Mouse (Mus musculus) intestine, embryonic 16.5 days (tissue): ENCODE results near the gene Ykt6. TPM values are rescaled to one million over a fixed set of nuclear protein-coding genes. Genes with fewer than 3 reads are reported as not detected.
A peak's percentile ranks its signal among the peaks of the same experiment; 100 is the strongest.

Experiments used
- ATAC-seq: fragments of 200-750 bp; cut with Nextera tagmentation; 2 replicates; pipeline ENCODE4 v1.8.0; 2017; ENCODE audit warnings: moderate TSS enrichment, moderate library complexity
- H3K27ac ChIP-seq: fragments of 300-500 bp; sonication (generic); 2 replicates; pipeline ENCODE4 v1.5.1; 2014; ENCODE audit warnings: mild to moderate bottlenecking, low read length
- H3K27me3 ChIP-seq: fragments of 300-500 bp; sonication (generic); replicated peaks from 2 replicates; pipeline ENCODE4 v1.6.1; 2014; ENCODE audit warnings: low read length, control low read depth, mixed read lengths; ENCODE audit not compliant: control insufficient read depth, insufficient read depth
- H3K36me3 ChIP-seq: fragments of 300-500 bp; sonication (generic); 2 replicates; pipeline ENCODE4 v1.6.1; 2014; ENCODE audit warnings: low read length, control low read depth; ENCODE audit not compliant: control insufficient read depth, insufficient read depth
- H3K4me1 ChIP-seq: fragments of 300-500 bp; sonication (generic); 2 replicates; pipeline ENCODE4 v1.6.1; 2014; ENCODE audit warnings: low read length, control low read depth, mixed read lengths; ENCODE audit not compliant: control insufficient read depth, insufficient read depth
- H3K4me2 ChIP-seq: fragments of 300-500 bp; sonication (generic); 2 replicates; pipeline ENCODE4 v1.6.1; 2014; ENCODE audit warnings: low read depth, low read length, control low read depth
- H3K4me3 ChIP-seq: fragments of 300-500 bp; sonication (generic); 2 replicates; pipeline ENCODE4 v1.5.1; 2014; ENCODE audit warnings: mild to moderate bottlenecking, low read length
- H3K9ac ChIP-seq: fragments of 300-500 bp; sonication (generic); 2 replicates; pipeline ENCODE4 v1.6.1; 2014; ENCODE audit warnings: low read depth, low read length
- H3K9me3 ChIP-seq: fragments of 300-500 bp; sonication (generic); 2 replicates; pipeline ENCODE4 v1.6.1; 2016; ENCODE audit warnings: low read length, control low read depth; ENCODE audit not compliant: control insufficient read depth
- WGBS: fragments of 180-500 bp; shearing (Covaris S2); extraction: QIAGEN DNeasy Blood & Tissue Kit; methylation state at CpG from one replicate; pipeline ENCODE4 v1.1.7; 2014; 5-methylcytosine and 5-hydroxymethylcytosine counted together
- polyA plus RNA-seq: library from polyadenylated mRNA; unstranded; fragments of >200 nt; fragmentation: Nextera tagmentation; extraction: Ambion mirVana; gene quantifications from 2 replicates; pipeline ENCODE4 v1.2.1, GENCODE M21; 2015

Gene Ykt6
- polyA plus RNA-seq, 1 experiment from 2014 or later: 58.6 TPM

DNA sequence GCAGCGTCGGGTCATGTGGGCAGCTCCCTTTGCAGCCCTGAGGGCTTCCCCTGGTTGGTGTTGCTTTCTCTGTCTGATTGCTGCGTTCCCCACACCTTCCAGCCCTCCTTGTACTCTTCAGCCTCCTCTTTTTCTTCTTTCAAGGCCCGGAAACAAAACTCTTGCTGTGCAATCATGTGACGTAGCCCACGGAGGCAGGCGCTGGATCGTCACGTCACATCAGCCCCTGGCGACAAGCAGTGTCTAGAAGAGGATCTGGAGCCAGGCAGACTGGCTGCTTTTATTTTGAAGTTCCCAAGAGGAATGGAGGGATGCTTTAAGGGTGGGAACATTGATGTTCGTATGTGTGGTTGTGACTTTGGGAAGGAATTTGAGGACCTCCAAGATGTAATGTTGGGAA, 10.4 kb downstream of the Ykt6 start:
- no peaks in the 10 kb centered on the region for H3K9me3 ChIP-seq
- no peak overlapping the region for H3K4me2 ChIP-seq
- 87% methylated on average over 11 of the region's 11 CpGs for WGBS
- no peak for ATAC-seq
- no peaks in the 10 kb centered on the region for H3K4me1 ChIP-seq
- H3K27me3 ChIP-seq: no peaks in the 10 kb centered on the region
- no peak overlapping the region for H3K27ac ChIP-seq
- H3K9ac ChIP-seq: no peak overlapping the region
- H3K4me3 ChIP-seq: no peak overlapping the region
- H3K36me3 ChIP-seq: peaks cover 27% of the 10 kb centered on the region

DNA sequence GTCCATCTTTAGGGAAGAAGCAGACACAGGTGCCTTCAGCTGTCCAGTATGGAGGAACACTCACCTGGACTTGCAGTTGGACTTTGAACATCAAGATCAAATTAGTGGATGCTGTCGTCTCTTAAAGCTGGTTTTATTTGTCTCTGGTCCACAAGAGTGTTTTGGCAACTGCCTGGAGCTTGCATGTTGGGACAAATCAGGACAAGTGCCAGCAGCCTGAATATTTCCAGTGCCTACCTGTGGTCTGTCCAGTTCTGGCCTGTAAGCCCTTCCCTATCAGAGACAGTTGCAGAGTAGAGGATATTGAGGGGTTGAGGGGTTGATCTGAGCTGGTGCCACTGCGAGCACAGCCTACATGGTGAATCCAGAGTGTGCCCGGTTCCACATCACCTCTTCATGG, 11.3 kb downstream of the Ykt6 start:
- Histone ChIP-seq H3K27ac (no peak overlapping the region), H3K4me1 (no peaks in the 10 kb centered on the region), H3K9me3 (no peaks in the 10 kb centered on the region), H3K36me3 (peaks cover 20% of the 10 kb centered on the region), H3K27me3 (no peaks in the 10 kb centered on the region), H3K4me3 (no peak overlapping the region), H3K4me2 (no peak overlapping the region), H3K9ac (no peak overlapping the region)
- WGBS: 84% methylated on average over 3 of the region's 3 CpGs
- ATAC-seq: no peak

DNA sequence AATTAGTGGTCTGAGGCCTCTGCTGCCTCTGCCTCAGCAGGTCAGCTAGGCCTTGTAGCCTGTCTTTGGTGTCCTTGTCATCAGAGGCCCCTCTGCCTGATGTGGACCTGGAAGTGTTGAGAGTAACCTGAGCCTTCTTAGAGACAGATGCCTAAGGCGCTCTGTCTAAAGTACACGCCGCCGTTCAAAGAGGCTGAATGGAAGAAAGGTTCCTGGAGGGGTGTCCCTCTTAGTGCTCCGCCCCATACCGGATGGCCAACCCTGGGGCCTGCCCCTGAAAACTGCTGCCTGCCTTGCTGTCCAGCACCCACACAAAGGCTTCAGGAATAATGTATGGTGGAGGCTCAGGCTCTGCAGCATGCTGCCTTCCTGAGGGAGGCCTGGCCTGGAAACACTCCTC, 12.7 kb downstream of the Ykt6 start:
- H3K36me3 ChIP-seq: peaks cover 13% of the 10 kb centered on the region; the same call in 1 of the 2 replicates
- H3K27ac ChIP-seq: no peak overlapping the region
- H3K4me2 ChIP-seq: no peak overlapping the region
- H3K4me3 ChIP-seq: no peak overlapping the region
- no peaks in the 10 kb centered on the region for H3K27me3 ChIP-seq
- no peaks in the 10 kb centered on the region for H3K9me3 ChIP-seq
- peaks cover 6% of the 10 kb centered on the region; the same call in 1 of the 2 replicates for H3K4me1 ChIP-seq
- no peak overlapping the region for H3K9ac ChIP-seq
- ATAC-seq: peak; percentile 47; the same call in 1 of the 2 replicates
- WGBS: 67% methylated on average over 6 of the region's 6 CpGs

DNA sequence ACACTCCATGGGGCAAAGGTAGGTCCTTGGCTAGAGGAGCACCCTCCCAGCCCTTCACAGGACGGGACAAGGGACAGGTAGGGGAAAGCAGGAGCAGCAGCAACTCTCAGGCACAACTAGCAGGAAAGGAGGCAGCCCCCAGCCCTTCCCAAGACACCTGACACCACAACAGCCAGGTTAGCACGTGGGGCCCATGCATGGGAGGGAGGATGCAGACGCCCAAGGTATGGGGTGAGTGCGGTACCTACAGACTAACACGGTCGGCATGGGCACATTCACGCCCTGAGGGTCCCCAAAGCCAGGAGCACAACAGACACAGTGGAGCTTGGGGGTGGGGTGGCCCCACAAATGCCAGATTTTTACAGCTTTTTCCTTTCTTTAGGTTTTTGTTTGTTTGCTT, 15.7 kb downstream of the Ykt6 start:
- Histone ChIP-seq H3K4me1 (peaks cover 7% of the 10 kb centered on the region; the same call in 1 of the 2 replicates), H3K9ac (no peak overlapping the region), H3K27ac (no peak overlapping the region), H3K4me2 (no peak overlapping the region), H3K4me3 (no peak overlapping the region), H3K27me3 (no peaks in the 10 kb centered on the region), H3K36me3 (no peaks in the 10 kb centered on the region; the same call in 1 of the 2 replicates), H3K9me3 (no peaks in the 10 kb centered on the region)
- ATAC-seq: no peak
- WGBS: 55% methylated on average over 7 of the region's 7 CpGs

DNA sequence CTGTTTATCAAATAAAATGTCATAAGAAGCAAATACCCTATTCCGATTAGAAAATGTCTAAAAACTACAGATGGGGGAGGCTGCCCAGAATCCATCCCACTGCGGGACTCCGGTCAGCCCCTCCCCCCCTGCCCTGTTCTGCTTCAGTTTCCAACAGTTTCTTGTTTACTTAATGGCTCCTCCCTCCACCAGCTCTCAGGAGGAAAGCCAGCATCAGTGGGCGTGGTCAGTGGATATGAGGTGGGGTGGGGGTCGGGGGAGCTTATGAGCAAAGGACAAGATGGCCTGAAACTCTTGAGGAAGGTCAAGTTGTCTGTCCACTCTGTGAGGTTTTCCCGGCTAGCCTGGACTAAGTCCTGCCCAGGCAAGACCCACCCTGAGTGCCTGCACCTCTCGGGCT, 17.7 kb downstream of the Ykt6 start:
- Histone ChIP-seq H3K27ac (no peak overlapping the region), H3K9ac (no peak overlapping the region), H3K4me3 (no peak overlapping the region), H3K4me1 (peaks cover 7% of the 10 kb centered on the region; the same call in 1 of the 2 replicates), H3K9me3 (no peaks in the 10 kb centered on the region), H3K4me2 (no peak overlapping the region), H3K27me3 (no peaks in the 10 kb centered on the region), H3K36me3 (no peaks in the 10 kb centered on the region; the same call in 1 of the 2 replicates)
- 27% methylated on average over 7 of the region's 7 CpGs for WGBS
- no peak for ATAC-seq

DNA sequence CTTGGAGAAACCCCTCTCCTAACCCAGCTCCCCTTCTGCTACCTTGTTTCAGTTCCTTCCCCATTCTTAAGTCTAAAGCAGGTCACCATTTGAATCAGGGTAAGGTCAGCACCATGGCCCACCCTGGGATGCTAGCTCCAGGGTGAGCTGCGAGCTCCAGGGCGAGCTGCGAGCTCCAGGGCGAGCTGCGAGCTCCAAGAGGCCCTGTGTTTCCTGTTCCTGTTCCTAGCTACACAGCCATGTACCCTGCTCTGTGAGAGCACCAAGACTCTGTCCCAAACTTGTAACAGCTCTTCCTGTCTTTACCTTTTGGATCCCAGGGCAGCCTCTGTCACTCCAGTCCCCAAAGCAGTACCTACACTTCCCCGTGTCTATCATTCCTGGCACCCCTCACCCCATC, 18.6 kb downstream of the Ykt6 start:
- WGBS: 73% methylated on average over 6 of the region's 6 CpGs
- Histone ChIP-seq H3K9ac (no peak overlapping the region), H3K27ac (no peak overlapping the region), H3K4me2 (no peak overlapping the region), H3K4me1 (peaks cover 7% of the 10 kb centered on the region; the same call in 1 of the 2 replicates), H3K27me3 (no peaks in the 10 kb centered on the region), H3K36me3 (no peaks in the 10 kb centered on the region), H3K9me3 (no peaks in the 10 kb centered on the region), H3K4me3 (no peak overlapping the region)
- no peak for ATAC-seq

DNA sequence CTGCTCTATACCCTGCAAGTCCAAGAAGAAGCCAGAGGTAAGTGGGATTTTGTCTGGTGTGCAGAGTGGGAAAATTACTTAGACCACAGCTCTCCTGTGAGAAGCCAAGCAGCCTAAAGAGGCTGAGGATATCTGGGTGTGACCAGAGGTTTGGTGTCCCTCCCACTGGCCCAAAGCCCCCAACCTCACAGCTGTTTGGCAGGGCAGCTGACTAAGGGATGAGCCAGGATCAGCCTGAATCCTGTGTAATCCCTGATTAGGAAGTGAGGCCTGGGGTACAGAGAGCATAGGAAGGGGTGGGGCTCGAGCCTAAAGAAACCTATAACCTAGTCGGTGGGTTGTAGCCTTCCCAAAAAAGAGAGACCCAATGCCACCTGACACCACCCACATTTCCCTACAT, 19.6 kb downstream of the Ykt6 start:
- no peaks in the 10 kb centered on the region for H3K9me3 ChIP-seq
- no peaks in the 10 kb centered on the region for H3K36me3 ChIP-seq
- no peaks in the 10 kb centered on the region for H3K27me3 ChIP-seq
- H3K4me1 ChIP-seq: peaks cover 7% of the 10 kb centered on the region; the same call in 1 of the 2 replicates
- WGBS: 69% methylated on average over 2 of the region's 2 CpGs
- no peak overlapping the region for H3K4me2 ChIP-seq
- H3K9ac ChIP-seq: no peak overlapping the region
- H3K27ac ChIP-seq: no peak overlapping the region
- no peak for ATAC-seq
- H3K4me3 ChIP-seq: no peak overlapping the region

DNA sequence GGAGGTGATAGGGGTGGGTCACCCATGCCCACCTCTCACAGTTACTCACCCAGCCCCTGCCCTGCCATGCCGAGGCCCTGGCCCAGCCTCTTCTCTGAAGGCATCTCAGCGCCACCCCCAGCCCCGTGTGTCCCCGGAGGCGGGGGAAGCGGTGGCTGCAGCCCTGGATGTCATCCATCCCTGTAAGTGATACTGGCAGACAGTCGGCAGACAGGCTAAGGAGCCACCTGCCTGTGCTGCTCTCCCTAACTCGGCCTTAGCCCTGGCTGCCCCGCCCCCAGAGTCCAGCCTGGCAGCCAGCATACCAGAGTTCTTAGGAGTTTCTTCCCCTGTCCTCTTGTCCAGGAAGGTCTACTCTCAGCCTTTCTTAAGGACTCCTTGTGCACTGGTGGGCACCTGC, 20.6 kb downstream of the Ykt6 start:
- peaks cover 7% of the 10 kb centered on the region; the same call in 1 of the 2 replicates for H3K4me1 ChIP-seq
- H3K27ac ChIP-seq: no peak overlapping the region
- WGBS: 22% methylated on average over 9 of the region's 9 CpGs
- H3K36me3 ChIP-seq: no peaks in the 10 kb centered on the region
- no peaks in the 10 kb centered on the region for H3K9me3 ChIP-seq
- H3K4me3 ChIP-seq: no peak overlapping the region
- no peak overlapping the region for H3K9ac ChIP-seq
- H3K27me3 ChIP-seq: no peaks in the 10 kb centered on the region
- H3K4me2 ChIP-seq: no peak overlapping the region
- no peak for ATAC-seq

- 68% methylated on average over 7 of the region's 7 CpGs for WGBS
- H3K36me3 ChIP-seq: no peaks in the 10 kb centered on the region
- no peak overlapping the region for H3K9ac ChIP-seq
- H3K4me1 ChIP-seq: no peaks in the 10 kb centered on the region
- H3K9me3 ChIP-seq: no peaks in the 10 kb centered on the region
- peak; percentile 43; the same call in 1 of the 2 replicates for ATAC-seq
- H3K4me3 ChIP-seq: no peak overlapping the region
- no peak overlapping the region for H3K27ac ChIP-seq
- no peak overlapping the region for H3K4me2 ChIP-seq
- H3K27me3 ChIP-seq: no peaks in the 10 kb centered on the region
Observed at GRCm38 (mm10) chr11:5979088-5979487, 23.6 kb downstream of the Ykt6 start.

DNA sequence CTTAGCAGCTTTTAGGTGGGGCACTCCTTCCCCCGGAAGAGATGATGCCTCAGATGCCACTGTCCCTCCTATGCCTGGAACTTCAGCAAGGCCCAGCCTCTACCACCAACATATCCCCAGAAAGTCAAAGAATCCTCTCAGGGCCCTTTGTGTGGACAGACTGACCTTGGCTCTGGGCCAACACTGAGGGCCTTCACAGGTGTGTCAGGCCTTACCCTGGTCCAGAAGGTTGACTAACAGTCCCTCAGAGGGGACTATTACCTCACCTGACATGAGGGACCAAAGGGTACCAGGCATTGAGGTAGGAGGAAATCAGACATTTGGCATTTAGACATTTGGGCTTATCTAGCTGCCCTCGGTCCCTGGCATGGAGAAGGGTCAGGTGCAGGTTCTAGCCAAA, 24.6 kb downstream of the Ykt6 start:
- Histone ChIP-seq H3K4me2 (no peak overlapping the region), H3K36me3 (no peaks in the 10 kb centered on the region), H3K4me3 (no peak overlapping the region), H3K9ac (no peak overlapping the region), H3K27ac (no peak overlapping the region), H3K4me1 (no peaks in the 10 kb centered on the region), H3K9me3 (no peaks in the 10 kb centered on the region), H3K27me3 (no peaks in the 10 kb centered on the region)
- 80% methylated on average over 2 of the region's 2 CpGs for WGBS
- ATAC-seq: no peak
